25 mouse cellular contexts compared by ENCODE assay signal in the genomic region with DNA sequence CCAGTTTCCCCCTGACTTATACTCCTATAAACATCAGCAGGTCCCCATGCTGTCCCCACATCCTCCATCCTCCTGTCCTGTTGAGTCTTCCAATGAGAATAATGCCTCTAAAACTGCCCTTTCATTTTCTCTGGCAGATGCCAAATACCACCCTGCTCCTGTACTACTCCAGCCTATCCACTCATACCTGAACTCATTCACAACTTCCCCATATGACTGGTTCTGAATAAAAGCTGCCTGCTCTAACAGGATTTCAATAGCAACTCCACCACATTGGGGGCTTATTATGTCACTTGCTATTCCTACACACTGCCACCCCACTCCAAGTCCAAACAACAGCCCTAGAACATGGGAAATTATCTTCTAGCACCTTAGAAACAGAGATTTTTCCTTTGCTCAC.
"Had no signal": no experiment of that assay in that cellular context is flagged by ENCODE, and none has a peak within 500 bp of the region (broad histone marks: within the 10 kb centered on the region; RNA-seq: fewer than 3 reads in every experiment).

No protein-coding gene starts in this region.

- DNase-seq: gastrocnemius, adult 2 months; gastrocnemius, postnatal 10 days; gastrocnemius, postnatal 25 days; heart, adult 2 months; heart, postnatal 10 days; heart, postnatal 4 days; kidney, adult 18-20 months; kidney, adult 8-10 months; kidney, postnatal 10 days; kidney, postnatal 25 days; layer of hippocampus, adult 9-11 months; layer of hippocampus, postnatal 36 days; left cerebral cortex, postnatal 4 days had no signal

- H3K9me3 ChIP-seq: heart, embryonic 10.5 days; heart, embryonic 12.5 days; hindbrain, embryonic 10.5 days; hindbrain, embryonic 12.5 days; intestine, embryonic 15.5 days; limb, embryonic 13.5 days; limb, embryonic 15.5 days; liver, embryonic 12.5 days had no signal

- H3K4me2 ChIP-seq: heart, embryonic 12.5 days; hindbrain, embryonic 12.5 days; intestine, embryonic 15.5 days; limb, embryonic 13.5 days; limb, embryonic 15.5 days; liver, embryonic 12.5 days had no signal

- H3K27me3 ChIP-seq: heart, embryonic 12.5 days; hindbrain, embryonic 12.5 days; intestine, embryonic 15.5 days; limb, embryonic 13.5 days; limb, embryonic 15.5 days; liver, embryonic 12.5 days had no signal

- H3K4me3 ChIP-seq: gastrocnemius, adult 2 months; heart, adult 2 months; heart, embryonic 10.5 days; heart, embryonic 12.5 days; hindbrain, embryonic 10.5 days; hindbrain, embryonic 12.5 days; intestine, embryonic 15.5 days; limb, embryonic 13.5 days; limb, embryonic 15.5 days; liver, embryonic 12.5 days had no signal

- H3K36me3 ChIP-seq: hindbrain, embryonic 12.5 days; liver, embryonic 12.5 days had no signal

- H3K9ac ChIP-seq: heart, embryonic 12.5 days; hindbrain, embryonic 12.5 days; hindbrain, embryonic 14.5 days; intestine, embryonic 15.5 days; limb, embryonic 13.5 days; limb, embryonic 15.5 days; liver, embryonic 12.5 days; liver, embryonic 14.5 days had no signal

- H3K27ac ChIP-seq: gastrocnemius, adult 2 months; heart, adult 2 months; heart, embryonic 10.5 days; hindbrain, embryonic 10.5 days; hindbrain, embryonic 12.5 days; hindbrain, embryonic 14.5 days; intestine, embryonic 15.5 days; limb, embryonic 13.5 days; limb, embryonic 15.5 days; liver, embryonic 12.5 days; liver, embryonic 14.5 days had no signal

- ATAC-seq: hindbrain, embryonic 16.5 days; inflammation-experienced regulatory T-cells, adult 6 months; intestine, embryonic 15.5 days; liver, embryonic 12.5 days had no signal
